Mouse (Mus musculus) 3134 (cell line): ENCODE results near the gene Arf4.
A peak's percentile ranks its signal among the peaks of the same experiment; 100 is the strongest.

Experiments used
- DNase-seq: peaks from one replicate; pipeline ENCODE4 v3.0.0-alpha.2; 2011; ENCODE audit warnings: low spot score; ENCODE audit not compliant: insufficient read length; ENCODE audit errors: extremely low read depth

The Arf4 gene

DNA sequence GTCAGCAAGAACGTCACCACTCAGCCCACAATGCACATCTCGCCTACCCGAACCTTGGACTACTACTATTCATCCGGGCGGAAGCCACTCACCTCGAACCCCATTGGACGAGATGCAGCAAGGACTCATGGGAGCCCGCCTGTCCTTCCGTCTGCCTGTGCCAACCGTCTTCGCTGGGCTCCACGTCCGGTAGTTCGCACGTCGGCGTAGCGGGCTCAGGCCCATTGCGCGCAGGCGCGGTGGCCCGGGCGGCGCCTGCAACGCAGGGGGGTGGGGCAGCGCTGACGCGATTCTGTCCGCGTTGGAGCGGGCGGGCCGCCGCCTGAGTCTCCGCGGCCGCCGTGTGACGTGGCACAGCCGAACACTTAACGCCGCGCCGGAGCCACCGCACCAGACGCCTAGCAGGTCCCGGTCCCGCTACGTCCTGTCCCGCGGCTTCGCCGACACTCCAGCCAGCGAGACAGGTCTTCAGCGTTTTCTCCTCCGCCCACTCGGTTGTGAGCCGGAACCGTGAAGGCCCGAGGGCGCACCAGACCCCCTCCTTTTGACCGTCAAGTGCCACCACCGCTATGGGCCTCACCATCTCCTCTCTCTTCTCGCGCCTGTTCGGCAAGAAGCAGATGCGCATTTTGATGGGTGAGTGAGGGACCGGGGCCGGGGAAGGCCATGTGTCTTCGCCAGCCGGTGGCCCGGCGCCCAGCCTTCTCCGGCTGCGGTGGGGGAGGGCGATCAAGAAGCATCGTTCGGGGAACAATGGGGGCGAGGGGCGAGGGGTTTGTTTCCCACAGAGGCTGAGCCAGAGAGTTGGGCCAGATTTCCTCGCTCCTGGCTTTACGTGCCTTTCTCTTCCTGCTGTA is at the start of gene Arf4:
Arf4 (plus strand) TSS at position 224 of the 857 bp plus-strand sequence.
- DNase-seq, result peak; percentile 99

DNA sequence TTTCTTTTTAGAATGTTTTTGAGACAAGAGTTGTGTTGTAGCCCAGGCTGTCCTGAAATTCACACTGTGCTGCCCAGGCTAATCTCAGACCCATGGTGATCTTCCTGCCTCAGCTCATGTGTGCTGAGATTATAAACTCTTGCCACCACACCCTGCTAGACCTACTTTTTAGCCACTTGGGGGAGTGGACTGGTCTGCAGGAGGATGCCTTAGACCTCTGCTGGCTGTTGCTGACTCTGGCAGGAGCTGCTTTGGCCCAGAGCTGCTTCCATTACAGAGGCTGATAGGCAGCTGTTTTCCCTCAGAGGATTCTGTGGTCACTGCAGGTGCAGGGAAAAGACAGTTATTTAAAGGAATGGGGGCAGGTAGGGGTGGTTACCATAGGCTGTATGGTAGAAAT is 46.5 kb upstream of the Arf4 start:
- no peak for DNase-seq

DNA sequence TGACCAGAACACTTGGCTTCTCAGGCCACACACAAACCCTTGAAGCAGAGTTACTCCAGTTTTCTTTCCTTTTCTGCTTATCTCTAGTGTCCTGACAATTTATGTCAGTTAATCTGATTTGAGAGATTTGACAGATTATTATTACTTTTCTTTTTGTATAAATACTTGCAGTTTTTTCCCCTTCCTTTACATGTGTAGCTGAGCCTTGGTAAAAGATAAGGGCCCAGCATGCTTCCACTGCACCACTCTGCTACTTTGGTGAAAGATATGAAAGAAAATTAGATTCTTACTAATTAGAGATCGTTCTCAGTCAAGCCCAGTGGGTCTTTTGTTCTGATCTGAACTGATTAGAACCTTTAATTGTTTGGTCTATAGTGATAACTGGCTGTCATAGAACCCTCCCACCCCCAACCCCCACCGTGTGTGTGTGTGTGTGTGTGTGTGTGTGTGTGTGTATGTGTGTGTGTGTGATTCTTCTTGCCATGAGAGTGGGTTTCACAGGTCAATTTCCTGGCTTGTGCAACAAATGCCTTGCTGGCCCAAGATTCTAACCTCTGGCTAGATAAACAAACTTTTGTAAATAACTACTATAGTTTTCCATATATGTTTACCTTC is 44.5 kb upstream of the Arf4 start:
- no peak for DNase-seq

DNA sequence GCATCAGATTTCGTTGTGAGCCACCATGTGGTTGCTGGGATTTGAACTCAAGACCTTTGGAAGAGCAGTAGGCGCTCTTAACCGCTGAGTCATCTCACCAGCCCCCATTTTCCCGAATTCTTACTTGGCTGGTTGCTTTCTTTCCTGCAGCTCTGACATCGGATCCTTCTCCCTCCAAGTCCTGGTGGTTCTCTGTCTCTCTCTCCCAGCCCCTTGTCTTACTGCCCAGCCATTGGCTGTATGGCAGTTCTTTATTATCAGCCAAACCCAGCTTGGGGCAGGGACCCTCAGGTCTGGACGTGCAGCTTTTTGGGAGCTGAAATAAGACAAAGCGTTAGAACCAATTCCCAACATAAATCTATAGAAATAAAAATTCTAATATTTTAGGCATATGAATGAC is 42.7 kb upstream of the Arf4 start:
- DNase-seq, result no peak

DNA sequence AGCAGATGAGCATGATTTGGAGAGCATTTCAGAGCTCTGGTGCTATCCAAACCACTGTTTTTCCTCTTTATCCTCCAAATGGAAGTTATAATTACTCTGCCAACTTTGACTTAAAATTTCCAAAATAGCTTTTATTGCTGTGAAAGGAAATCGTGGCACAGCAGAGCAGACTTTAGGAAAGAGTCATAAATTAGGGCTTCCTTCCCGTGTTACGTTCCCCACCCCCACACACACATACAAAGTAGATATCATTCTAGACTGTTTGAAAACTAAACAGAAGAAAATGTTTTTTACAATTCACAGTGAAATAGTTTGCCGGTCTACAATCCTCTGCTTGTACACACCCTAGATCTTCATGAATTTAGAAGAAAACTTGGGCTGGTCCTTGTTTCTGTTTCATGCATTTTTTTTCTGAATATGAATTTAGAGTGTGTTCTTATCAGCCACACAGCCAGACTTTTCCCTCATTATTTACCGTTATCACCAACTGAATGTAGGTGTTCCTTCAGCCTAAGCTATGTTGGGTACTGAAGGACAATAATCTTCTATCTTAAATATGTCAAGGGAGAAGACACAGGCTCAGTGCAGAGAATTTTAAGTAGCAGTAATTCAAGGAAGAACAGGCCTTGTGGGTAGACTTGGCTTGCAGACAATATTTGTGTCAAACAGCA is 42.0 kb upstream of the Arf4 start:
- no peak for DNase-seq

- no peak for DNase-seq
These were observed 32.5 kb upstream of the Arf4 start for GRCm38 (mm10) chr14:26605354-26605753.

- no peak for DNase-seq
These were observed 28.2 kb upstream of the Arf4 start for GRCm38 (mm10) chr14:26609674-26610073.

GRCm38 (mm10) chr14:26610689-26611088 is 27.2 kb upstream of the Arf4 start:
- DNase-seq, result no peak

- DNase-seq, result no peak
These were observed 12.6 kb upstream of the Arf4 start for GRCm38 (mm10) chr14:26625301-26625700.

DNA sequence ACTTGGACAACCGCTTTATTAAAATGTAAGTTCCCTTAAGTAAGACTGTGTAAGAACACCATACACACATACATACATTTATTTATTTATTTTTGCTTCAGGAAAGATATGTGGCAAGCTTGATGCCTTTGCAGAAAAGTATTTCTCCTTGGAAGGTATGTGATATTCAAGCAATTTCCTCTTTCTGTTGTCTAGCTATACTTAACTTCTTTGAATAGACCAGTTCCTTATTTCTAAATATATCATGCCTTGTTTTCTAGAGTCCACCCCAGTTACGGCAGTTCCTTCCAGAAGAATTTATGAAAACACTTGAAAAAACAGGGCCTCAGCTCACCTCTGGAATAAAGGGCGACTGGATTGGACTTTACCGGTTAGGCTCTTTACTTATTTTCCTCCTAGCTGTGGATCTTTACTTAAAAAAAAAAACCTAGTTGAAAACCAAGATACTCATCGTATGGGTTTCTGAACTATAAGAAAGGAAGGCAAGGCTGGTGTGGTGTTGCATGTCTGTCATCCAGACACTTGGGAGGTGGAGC is 11.2 kb upstream of the Arf4 start:
- no peak for DNase-seq

- no peak for DNase-seq
These were observed 636 bp upstream of the Arf4 start for GRCm38 (mm10) chr14:26637025-26637850.

DNA sequence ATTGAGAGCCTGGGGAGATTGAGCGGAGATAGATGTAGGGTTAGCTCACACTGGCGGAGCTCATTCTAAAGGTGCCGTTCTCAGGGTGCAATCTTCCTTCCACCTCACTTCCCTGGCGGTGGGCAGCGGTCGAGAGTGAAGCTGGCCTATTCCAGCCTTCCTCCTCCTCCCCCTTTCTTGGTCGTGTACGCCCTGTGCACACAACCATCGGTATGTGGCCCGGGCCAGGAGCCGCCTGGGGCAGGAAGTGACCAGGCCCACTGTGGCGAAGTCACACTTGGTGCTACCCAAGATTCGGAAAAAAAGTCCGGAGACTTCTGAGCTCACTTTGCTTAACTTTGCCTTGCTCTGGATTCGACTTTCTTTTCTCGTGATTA is 822 bp downstream of the Arf4 start:
- peak; percentile 73 for DNase-seq

DNA sequence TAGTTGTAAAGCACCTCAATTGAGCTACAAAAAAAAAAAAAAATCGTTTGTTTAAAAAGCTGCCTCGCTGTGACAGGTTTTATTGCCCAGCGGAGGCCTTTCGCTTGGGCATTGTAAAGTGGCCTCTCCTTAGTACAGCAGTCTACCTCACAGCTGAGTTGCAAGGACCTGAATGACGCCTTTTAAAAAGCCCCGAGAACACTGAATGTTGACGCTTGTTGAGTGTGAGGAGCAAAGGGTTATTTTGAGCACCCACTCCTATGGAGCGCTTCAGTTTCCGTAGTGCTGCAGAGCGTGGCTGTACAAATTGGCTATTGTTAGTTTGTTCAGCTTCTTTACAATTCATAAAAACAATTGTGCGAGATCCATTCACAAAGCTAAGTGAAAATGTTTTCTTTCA is 1.4 kb downstream of the Arf4 start:
- DNase-seq, result no peak

DNA sequence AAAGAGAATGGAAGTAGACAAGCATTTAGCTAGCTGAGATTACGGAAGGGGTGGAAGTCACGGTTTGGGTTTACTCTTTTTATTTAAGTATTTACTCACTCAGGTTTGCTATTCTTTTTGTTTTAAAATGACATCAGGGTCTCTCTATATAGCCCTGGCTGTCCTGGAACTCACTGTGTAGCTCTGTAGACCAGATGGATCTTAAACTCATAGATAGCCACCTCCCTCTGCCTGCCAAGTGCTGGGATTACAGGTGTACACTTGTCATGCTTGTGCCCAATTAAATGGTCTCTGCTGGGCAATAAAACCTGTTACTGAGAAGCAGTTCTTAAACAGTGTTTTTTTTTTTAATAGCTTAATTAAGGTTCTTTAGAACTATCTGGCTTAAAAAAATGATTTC is 2.1 kb downstream of the Arf4 start:
- DNase-seq, result no peak

DNA sequence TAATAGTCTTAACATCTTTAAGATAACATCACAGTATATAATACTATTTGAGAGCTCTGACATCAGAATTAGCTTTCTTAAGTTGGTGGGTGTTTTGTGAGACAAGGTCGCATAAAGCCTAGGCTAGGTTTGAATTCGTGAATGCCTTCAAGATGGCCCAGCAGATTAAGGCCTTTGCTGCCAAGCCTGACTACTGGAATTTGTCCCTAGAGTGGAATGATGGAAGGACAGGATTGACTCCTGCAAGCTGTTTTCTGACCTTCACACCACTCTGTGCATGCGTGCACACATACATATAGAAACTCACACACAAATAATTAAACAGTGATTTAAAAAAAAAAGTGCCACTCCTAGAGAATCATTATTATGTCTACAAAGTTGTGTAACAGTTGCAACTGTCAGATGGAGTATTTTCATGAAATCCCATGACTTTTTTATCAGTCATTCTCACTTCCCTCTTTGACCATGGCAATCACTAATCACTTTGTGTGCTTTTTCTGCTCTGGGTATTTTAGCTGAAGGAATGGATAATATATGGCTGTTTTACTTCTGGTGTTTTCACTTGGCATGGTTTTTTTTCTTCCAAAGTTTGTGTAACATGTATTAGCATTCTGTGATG is 5.2 kb downstream of the Arf4 start:
- no peak for DNase-seq

GRCm38 (mm10) chr14:26645989-26646650 is 8.2 kb downstream of the Arf4 start:
- no peak for DNase-seq

DNA sequence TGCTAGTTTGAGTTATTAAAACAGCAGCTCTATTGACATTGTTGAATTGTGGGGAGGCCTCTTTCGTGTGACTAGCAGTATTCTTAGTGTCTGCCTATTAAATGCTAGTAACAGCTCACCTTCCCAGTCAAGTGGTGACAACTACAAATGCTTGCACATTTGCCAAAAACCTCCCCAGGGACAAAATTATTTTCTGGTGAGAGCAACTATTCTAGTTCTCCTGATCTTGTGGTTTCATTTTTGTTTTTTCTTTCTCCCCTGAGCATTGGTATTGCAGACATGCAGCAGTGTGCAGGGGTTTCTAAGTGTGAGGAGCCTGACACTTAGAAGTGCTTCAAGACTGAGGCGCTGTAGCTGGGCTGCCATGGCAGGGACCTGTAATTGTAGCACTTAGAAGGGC is 9.9 kb downstream of the Arf4 start:
- no peak for DNase-seq

GRCm38 (mm10) chr14:26651901-26652300 is 14.0 kb downstream of the Arf4 start:
- no peak for DNase-seq

DNA sequence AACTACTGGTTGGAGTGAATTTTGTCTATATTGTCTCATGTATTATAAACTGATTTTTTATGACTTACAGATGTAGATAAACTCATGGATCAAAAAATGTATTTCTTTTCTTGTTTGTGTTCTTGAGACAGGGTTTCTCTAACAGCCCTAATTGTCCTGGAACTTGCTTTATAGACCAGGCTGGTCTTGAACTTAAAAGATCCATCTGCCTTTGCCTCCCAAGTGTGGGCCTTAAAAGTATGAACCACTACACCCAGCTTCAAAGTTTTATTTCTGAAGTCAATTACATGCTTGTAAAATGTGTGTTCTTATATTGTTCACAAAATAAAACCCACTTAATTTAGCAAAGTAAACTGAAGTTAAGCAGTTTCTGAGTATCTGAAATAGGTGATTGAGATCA is 20.3 kb downstream of the Arf4 start:
- DNase-seq, result no peak

DNA sequence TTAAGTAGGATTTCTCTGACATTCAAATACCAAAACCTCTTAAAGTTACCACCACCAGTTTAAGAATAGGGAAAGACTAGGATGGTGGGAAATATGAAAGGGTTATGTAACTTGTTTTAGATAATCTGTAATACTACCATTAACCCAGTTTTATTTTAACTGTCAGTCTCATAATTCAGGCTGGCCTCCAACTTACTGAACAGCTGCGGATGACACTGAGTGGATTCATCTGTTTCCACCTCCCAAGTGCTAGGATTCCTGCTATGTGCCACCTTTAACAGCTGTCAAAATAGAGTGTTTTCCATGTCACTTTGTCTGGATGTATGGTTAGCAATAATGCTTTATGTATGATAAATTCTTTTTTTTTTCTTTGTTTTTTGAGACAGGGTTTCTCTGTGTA is 22.4 kb downstream of the Arf4 start:
- DNase-seq, result no peak
